Mouse (Mus musculus) embryonic facial prominence, embryonic 12.5 days (tissue): ENCODE measurements around the gene Atp6v1d. TPM values are rescaled to one million over a fixed set of nuclear protein-coding genes. Genes with fewer than 3 reads are reported as not detected.

Experiments used
- ATAC-seq: fragments of 200-750 bp; cut with Nextera tagmentation; 2 replicates; pipeline ENCODE4 v1.8.0; 2017; ENCODE audit not compliant: insufficient number of reproducible peaks, insufficient read depth, low FRiP score, low TSS enrichment
- H3K27ac ChIP-seq: fragments of 300-500 bp; sonication (generic); 2 replicates; pipeline ENCODE4 v1.5.1; 2016; ENCODE audit warnings: mild to moderate bottlenecking
- H3K27me3 ChIP-seq: fragments of 300-500 bp; sonication (generic); 2 replicates; pipeline ENCODE4 v1.6.1; 2016; ENCODE audit warnings: mild to moderate bottlenecking, moderate library complexity
- H3K36me3 ChIP-seq: fragments of 300-500 bp; sonication (generic); 2 replicates; pipeline ENCODE4 v1.6.1; 2016; ENCODE audit warnings: mild to moderate bottlenecking
- H3K4me1 ChIP-seq: fragments of 300-500 bp; sonication (generic); 2 replicates; pipeline ENCODE4 v1.6.1; 2016
- H3K4me2 ChIP-seq: fragments of 300-500 bp; sonication (generic); replicated peaks from 2 replicates; pipeline ENCODE4 v1.6.1; 2016; ENCODE audit warnings: mild to moderate bottlenecking, moderate library complexity
- H3K4me3 ChIP-seq: fragments of 300-500 bp; sonication (generic); 2 replicates; pipeline ENCODE4 v1.5.1; 2016; ENCODE audit warnings: mild to moderate bottlenecking
- H3K9ac ChIP-seq: fragments of 300-500 bp; sonication (generic); 2 replicates; pipeline ENCODE4 v1.6.1; 2016; ENCODE audit warnings: mild to moderate bottlenecking, moderate library complexity
- H3K9me3 ChIP-seq: fragments of 300-500 bp; sonication (generic); 2 replicates; pipeline ENCODE4 v1.6.1; 2016; ENCODE audit warnings: mild to moderate bottlenecking, moderate library complexity
- WGBS: fragments of 180-500 bp; shearing (Covaris S2); methylation state at CpG from one replicate; pipeline ENCODE4 v1.1.7; 2016; 5-methylcytosine and 5-hydroxymethylcytosine counted together
- polyA plus RNA-seq: library from polyadenylated mRNA; unstranded; fragments of >200 nt; fragmentation: Nextera tagmentation; extraction: Ambion mirVana; gene quantifications from 2 replicates; pipeline ENCODE4 v1.2.1, GENCODE M21; 2016

Gene Atp6v1d
- 70.1 and 74.4 TPM in 2 replicates for polyA plus RNA-seq

- H3K27me3 ChIP-seq = no peaks in the 10 kb centered on the region
- H3K9me3 ChIP-seq = no peaks in the 10 kb centered on the region
- peak within 1 kb of the TSS; percentile 92 for H3K9ac ChIP-seq
- peak within 1 kb of the TSS; percentile 88 for H3K4me2 ChIP-seq
- H3K4me1 ChIP-seq = peaks cover 18% of the 10 kb centered on the region
- peak within 1 kb of the TSS; percentile 91 for H3K4me3 ChIP-seq
- WGBS = under 1% methylated on average over 55 of the region's 55 CpGs
- peaks cover 4% of the 10 kb centered on the region; the same call in 1 of the 2 replicates for H3K36me3 ChIP-seq
- ATAC-seq = peak; percentile 100
- peak within 1 kb of the TSS; percentile 91 for H3K27ac ChIP-seq
Measured at GRCm38 (mm10) chr12:78861496-78862253, at the start of gene Atp6v1d, which contains the start of gene Eif2s1. TSS of gene Atp6v1d (minus strand) at chr12:78861638. TSS of gene Eif2s1 (plus strand) at chr12:78861819.

- H3K27me3 ChIP-seq = peaks cover 73% of the 10 kb centered on the region
- peaks cover 20% of the 10 kb centered on the region; the same call in 1 of the 2 replicates for H3K4me1 ChIP-seq
Measured at GRCm38 (mm10) chr12:78910684-78911461, 49.4 kb upstream of the Atp6v1d start.

GRCm38 (mm10) chr12:78908081-78908605 lies 46.7 kb upstream of the Atp6v1d start:
- H3K4me3 ChIP-seq = no peak overlapping the region
- WGBS = 75% methylated on average over 6 of the region's 6 CpGs
- no peak for ATAC-seq
- H3K9ac ChIP-seq = no peak overlapping the region
- peaks cover 20% of the 10 kb centered on the region; the same call in 1 of the 2 replicates for H3K4me1 ChIP-seq
- H3K9me3 ChIP-seq = no peaks in the 10 kb centered on the region
- no peak overlapping the region for H3K4me2 ChIP-seq
- H3K27ac ChIP-seq = no peak overlapping the region
- peaks cover 71% of the 10 kb centered on the region for H3K27me3 ChIP-seq
- no peaks in the 10 kb centered on the region for H3K36me3 ChIP-seq

More at GRCm38 (mm10) chr12:78910684-78911461, 49.4 kb upstream of the Atp6v1d start:
- H3K9me3 ChIP-seq = no peaks in the 10 kb centered on the region
- peak overlapping the region; percentile 69 for H3K4me2 ChIP-seq
- H3K36me3 ChIP-seq = no peaks in the 10 kb centered on the region
- ATAC-seq = no peak
- H3K4me3 ChIP-seq = peak overlapping the region; percentile 39
- WGBS = 9% methylated on average over 16 of the region's 16 CpGs
- peak overlapping the region; percentile 24; the same call in 1 of the 2 replicates for H3K9ac ChIP-seq
- H3K27ac ChIP-seq = no peak overlapping the region

GRCm38 (mm10) chr12:78906707-78907162 lies 45.3 kb upstream of the Atp6v1d start, which contains the start of gene Plek2:
TSS of gene Plek2 (minus strand) at chr12:78906964.
- no peak for ATAC-seq
- H3K27me3 ChIP-seq = peaks cover 58% of the 10 kb centered on the region

GRCm38 (mm10) chr12:78904499-78904898 lies 43.1 kb upstream of the Atp6v1d start:
- Histone ChIP-seq H3K4me2 (no peak overlapping the region), H3K9me3 (no peaks in the 10 kb centered on the region), H3K36me3 (no peaks in the 10 kb centered on the region), H3K27me3 (peaks cover 40% of the 10 kb centered on the region), H3K9ac (no peak overlapping the region), H3K27ac (no peak overlapping the region), H3K4me1 (peaks cover 4% of the 10 kb centered on the region; the same call in 1 of the 2 replicates), H3K4me3 (no peak overlapping the region)
- 84% methylated on average over 6 of the region's 7 CpGs for WGBS
- no peak for ATAC-seq

More at GRCm38 (mm10) chr12:78906707-78907162, 45.3 kb upstream of the Atp6v1d start, which contains the start of gene Plek2:
- 3% methylated on average over 37 of the region's 38 CpGs for WGBS
- Histone ChIP-seq H3K9me3 (no peaks in the 10 kb centered on the region), H3K9ac (peak within 1 kb of the TSS; percentile 30), H3K36me3 (no peaks in the 10 kb centered on the region), H3K4me2 (peak within 1 kb of the TSS; percentile 88), H3K27ac (no peak within 1 kb of the TSS), H3K4me3 (peak within 1 kb of the TSS; percentile 42), H3K4me1 (peaks cover 15% of the 10 kb centered on the region; the same call in 1 of the 2 replicates)

GRCm38 (mm10) chr12:78903313-78903712 lies 41.9 kb upstream of the Atp6v1d start:
- no peaks in the 10 kb centered on the region for H3K36me3 ChIP-seq

GRCm38 (mm10) chr12:78901467-78901866 lies 40.0 kb upstream of the Atp6v1d start:
- H3K4me1 ChIP-seq = no peaks in the 10 kb centered on the region
- no peaks in the 10 kb centered on the region for H3K36me3 ChIP-seq
- no peak overlapping the region for H3K4me3 ChIP-seq
- no peaks in the 10 kb centered on the region for H3K9me3 ChIP-seq
- no peak for ATAC-seq
- H3K4me2 ChIP-seq = no peak overlapping the region
- no peak overlapping the region for H3K9ac ChIP-seq
- 85% methylated on average over 5 of the region's 5 CpGs for WGBS
- peaks cover 9% of the 10 kb centered on the region; the same call in 1 of the 2 replicates for H3K27me3 ChIP-seq
- H3K27ac ChIP-seq = no peak overlapping the region

More at GRCm38 (mm10) chr12:78903313-78903712, 41.9 kb upstream of the Atp6v1d start:
- Histone ChIP-seq H3K4me2 (no peak overlapping the region), H3K9ac (no peak overlapping the region), H3K4me3 (no peak overlapping the region), H3K9me3 (no peaks in the 10 kb centered on the region), H3K4me1 (peaks cover 4% of the 10 kb centered on the region; the same call in 1 of the 2 replicates), H3K27me3 (peaks cover 28% of the 10 kb centered on the region), H3K27ac (no peak overlapping the region)
- ATAC-seq = no peak
- WGBS = 85% methylated on average over 4 of the region's 4 CpGs

- no peaks in the 10 kb centered on the region for H3K27me3 ChIP-seq
- no peaks in the 10 kb centered on the region for H3K4me1 ChIP-seq
- 88% methylated on average over 1 of the region's 1 CpGs for WGBS
- H3K4me3 ChIP-seq = no peak overlapping the region
- no peak overlapping the region for H3K27ac ChIP-seq
- no peaks in the 10 kb centered on the region for H3K36me3 ChIP-seq
- H3K9me3 ChIP-seq = no peaks in the 10 kb centered on the region
- no peak overlapping the region for H3K9ac ChIP-seq
- ATAC-seq = no peak
- H3K4me2 ChIP-seq = no peak overlapping the region
Measured at GRCm38 (mm10) chr12:78897861-78898260, 36.4 kb upstream of the Atp6v1d start.

- 79% methylated on average over 2 of the region's 2 CpGs for WGBS
- no peaks in the 10 kb centered on the region for H3K9me3 ChIP-seq
- H3K27ac ChIP-seq = no peak overlapping the region
- no peaks in the 10 kb centered on the region for H3K27me3 ChIP-seq
- peaks cover 7% of the 10 kb centered on the region for H3K36me3 ChIP-seq
- H3K4me1 ChIP-seq = no peaks in the 10 kb centered on the region
- H3K4me3 ChIP-seq = no peak overlapping the region
- ATAC-seq = no peak
- H3K9ac ChIP-seq = no peak overlapping the region
- H3K4me2 ChIP-seq = no peak overlapping the region
Measured at GRCm38 (mm10) chr12:78891149-78891548, 29.7 kb upstream of the Atp6v1d start.

GRCm38 (mm10) chr12:78890062-78890461 lies 28.6 kb upstream of the Atp6v1d start:
- H3K27ac ChIP-seq = no peak overlapping the region
- ATAC-seq = no peak
- H3K4me3 ChIP-seq = no peak overlapping the region
- H3K4me1 ChIP-seq = no peaks in the 10 kb centered on the region
- 76% methylated on average over 1 of the region's 1 CpGs for WGBS
- no peaks in the 10 kb centered on the region for H3K27me3 ChIP-seq
- H3K9ac ChIP-seq = no peak overlapping the region
- peaks cover 16% of the 10 kb centered on the region for H3K36me3 ChIP-seq
- no peak overlapping the region for H3K4me2 ChIP-seq
- H3K9me3 ChIP-seq = no peaks in the 10 kb centered on the region

GRCm38 (mm10) chr12:78874581-78874980 lies 13.1 kb upstream of the Atp6v1d start:
- H3K27ac ChIP-seq = no peak overlapping the region
- H3K27me3 ChIP-seq = no peaks in the 10 kb centered on the region
- no peak for ATAC-seq
- H3K4me1 ChIP-seq = no peaks in the 10 kb centered on the region
- H3K36me3 ChIP-seq = peaks cover 40% of the 10 kb centered on the region
- H3K4me3 ChIP-seq = no peak overlapping the region
- no peak overlapping the region for H3K9ac ChIP-seq
- no peaks in the 10 kb centered on the region for H3K9me3 ChIP-seq
- 93% methylated on average over 3 of the region's 3 CpGs for whole genome bisulfite sequencing
- no peak overlapping the region for H3K4me2 ChIP-seq
